Comparison of ENCODE assay signal across 17 mouse cellular contexts in genomic region chr11:108153997-108154841, GRCm38 (mm10).
DNase-seq lines count a peak whose midpoint lies in the region; ATAC-seq and TF ChIP-seq lines count a peak whose summit lies in the region.
"Had no signal": no experiment of that assay in that cellular context is flagged by ENCODE, and none has a peak within 500 bp of the region (broad histone marks: within the 10 kb centered on the region; RNA-seq: fewer than 3 reads in every experiment).

No protein-coding gene starts in this region.

- no peak overlapping the region for H3K4me3 ChIP-seq in layer of hippocampus, adult 2 months
- no peak overlapping the region for H3K4me3 ChIP-seq in midbrain, embryonic 13.5 days (replicated peaks)
- no peak overlapping the region for H3K4me3 ChIP-seq in midbrain, embryonic 16.5 days (ENCODE audit: low read depth, low read length)
- H3K4me3 ChIP-seq: forebrain, embryonic 12.5 days; midbrain, embryonic 10.5 days; neural tube, embryonic 15.5 days; stomach, embryonic 15.5 days had no signal

- no peak overlapping the region for H3K9ac ChIP-seq in midbrain, embryonic 13.5 days (replicated peaks)
- H3K9ac ChIP-seq in midbrain, embryonic 16.5 days (ENCODE audit: low read depth, low read length): no peak overlapping the region
- H3K9ac ChIP-seq: forebrain, embryonic 12.5 days; neural tube, embryonic 15.5 days; stomach, embryonic 15.5 days had no signal

- ATAC-seq in midbrain, embryonic 13.5 days: peak; percentile 43; the same call in 1 of the 2 replicates
- ATAC-seq in midbrain, embryonic 16.5 days: no peak
- ATAC-seq in monocyte, adult 5-6 weeks (replicated peaks; ENCODE audit: insufficient number of reproducible peaks, low FRiP score, low TSS enrichment, poor library complexity, severe bottlenecking): no peak; the same call in 1 of the 2 replicates

- H3K9me3 ChIP-seq in midbrain, embryonic 13.5 days: peaks cover 10% of the 10 kb centered on the region
- H3K9me3 ChIP-seq in midbrain, embryonic 16.5 days (replicated peaks; ENCODE audit: control insufficient read depth, low read length, poor library complexity, severe bottlenecking): 0 out of 2 replicates have a peak, but pooled peaks cover 3% of the 10 kb centered on the region
- H3K9me3 ChIP-seq: forebrain, embryonic 12.5 days; midbrain, embryonic 10.5 days; neural tube, embryonic 15.5 days; stomach, embryonic 15.5 days had no signal

- no peaks in the 10 kb centered on the region for H3K36me3 ChIP-seq in midbrain, embryonic 13.5 days
- H3K36me3 ChIP-seq in midbrain, embryonic 16.5 days (ENCODE audit: control insufficient read depth, insufficient read depth, low read length): no peaks in the 10 kb centered on the region
- H3K36me3 ChIP-seq: forebrain, embryonic 12.5 days; midbrain, embryonic 10.5 days; neural tube, embryonic 15.5 days; stomach, embryonic 15.5 days had no signal

- DNase-seq in layer of hippocampus, adult 2 months (ENCODE audit: low spot score in 2 of 2): no peak
- DNase-seq in layer of hippocampus, adult 18-20 months (ENCODE audit: low spot score in 2 of 2): no peak
- peak; percentile 10 for DNase-seq in T-cell, adult 2 months (ENCODE audit: low spot score)
- no peak for DNase-seq in urinary bladder, adult 18-20 months (ENCODE audit: low spot score in 2 of 2)
- DNase-seq: adrenal gland, postnatal 10 days; cerebellum, adult 11 months; cerebellum, postnatal 14 days; retina, postnatal 1 day; right cerebral cortex, postnatal 4 days had no signal

- H3K27me3 ChIP-seq in midbrain, embryonic 13.5 days: peaks cover 4% of the 10 kb centered on the region; the same call in 1 of the 2 replicates
- H3K27me3 ChIP-seq in midbrain, embryonic 16.5 days (ENCODE audit: control insufficient read depth, insufficient read depth, low read depth, low read length): no peaks in the 10 kb centered on the region
- H3K27me3 ChIP-seq: neural tube, embryonic 15.5 days; stomach, embryonic 15.5 days had no signal

- no peak overlapping the region for H3K4me2 ChIP-seq in midbrain, embryonic 13.5 days (replicated peaks)
- H3K4me2 ChIP-seq in midbrain, embryonic 16.5 days (ENCODE audit: low read length): no peak overlapping the region
- H3K4me2 ChIP-seq: forebrain, embryonic 12.5 days; neural tube, embryonic 15.5 days; stomach, embryonic 15.5 days had no signal

- WGBS in midbrain, embryonic 13.5 days: 81% methylated on average over 9 of the region's 9 CpGs
- WGBS in midbrain, embryonic 16.5 days: 74% methylated on average over 9 of the region's 9 CpGs

- peaks cover 18% of the 10 kb centered on the region for H3K4me1 ChIP-seq in midbrain, embryonic 13.5 days (replicated peaks)
- H3K4me1 ChIP-seq in midbrain, embryonic 16.5 days (ENCODE audit: control insufficient read depth, insufficient read depth, low read length): peaks cover 6% of the 10 kb centered on the region

- H3K27ac ChIP-seq in layer of hippocampus, adult 2 months: peak overlapping the region; percentile 61
- no peak overlapping the region for H3K27ac ChIP-seq in midbrain, embryonic 13.5 days
- H3K27ac ChIP-seq in midbrain, embryonic 16.5 days (ENCODE audit: low read length): no peak overlapping the region
- H3K27ac ChIP-seq: forebrain, embryonic 12.5 days; kidney, postnatal 0 days; midbrain, embryonic 10.5 days; neural tube, embryonic 15.5 days; stomach, embryonic 15.5 days had no signal

- TF ChIP-seq CTCF in layer of hippocampus, adult 2 months (conservative IDR thresholded peaks at IDR 0.05): no peak
